Mouse (Mus musculus) layer of hippocampus, adult 2 months (tissue): ENCODE data around the gene Nav2. TPM values are rescaled to one million over a fixed set of nuclear protein-coding genes. Genes with fewer than 3 reads are reported as not detected.

Experiments used
- DNase-seq, 2 experiments: peaks; one replicate each; pipeline ENCODE4 v3.0.0; 2022; ENCODE audit warnings: low spot score in 2 of 2
- H3K27ac ChIP-seq: fragments of 200-600 bp; 2 replicates; pipeline ENCODE4 v1.8.1; 2022
- H3K4me3 ChIP-seq: fragments of 200-600 bp; 2 replicates; pipeline ENCODE4 v1.8.1; 2022; ENCODE audit warnings: mild to moderate bottlenecking
- CTCF ChIP-seq: fragments of 200-600 bp; conservative IDR thresholded peaks from 2 replicates; pipeline ENCODE4 v1.8.1; 2022; ENCODE audit warnings: antibody characterized with exemption, mild to moderate bottlenecking, moderate library complexity
- total RNA-seq, 2 experiments: library from RNA; stranded (reverse); gene quantifications; 2 replicates each; pipeline ENCODE4 v1.2.3; 2021

Nav2 gene
- total RNA-seq, 2 experiments from 2014 or later: 84.8 to 106 TPM

- no peak overlapping the region for H3K27ac ChIP-seq
- TF ChIP-seq CTCF: peak; percentile 42
- no peak overlapping the region for H3K4me3 ChIP-seq
- DNase-seq: no peak
These were observed 375.2 kb downstream of the Nav2 start for GRCm38 (mm10) chr7:49283507-49284361.

DNA sequence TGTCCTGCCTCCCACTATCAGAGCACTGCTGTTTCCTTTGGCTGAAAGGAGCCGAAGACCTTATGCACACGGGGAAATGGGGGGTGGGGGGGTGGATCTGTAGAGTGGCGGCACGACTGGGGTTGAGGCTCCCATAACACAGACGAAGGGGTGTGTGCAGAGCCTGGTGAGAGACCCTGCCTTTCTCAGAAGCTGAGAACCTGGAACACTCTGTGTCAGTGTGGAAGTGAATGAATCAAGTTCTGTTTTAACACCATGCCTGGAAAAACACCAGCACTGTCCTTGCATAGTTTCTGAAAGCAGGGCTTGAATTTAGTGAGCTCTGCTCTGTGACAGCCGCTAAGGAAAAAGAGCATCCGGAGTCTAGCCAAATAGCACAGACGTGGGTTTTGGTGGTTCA is 379.7 kb downstream of the Nav2 start:
- H3K4me3 ChIP-seq: no peak overlapping the region; the same call in 1 of the 2 replicates
- TF ChIP-seq CTCF: no peak

GRCm38 (mm10) chr7:49290308-49290707 is 381.8 kb downstream of the Nav2 start:
- no peak overlapping the region for H3K4me3 ChIP-seq
- H3K27ac ChIP-seq: no peak overlapping the region
- DNase-seq: no peak
- no peak for TF ChIP-seq CTCF

More for the DNA sequence above, 379.7 kb downstream of the Nav2 start:
- peak overlapping the region; percentile 74 for H3K27ac ChIP-seq
- no peak for DNase-seq

DNA sequence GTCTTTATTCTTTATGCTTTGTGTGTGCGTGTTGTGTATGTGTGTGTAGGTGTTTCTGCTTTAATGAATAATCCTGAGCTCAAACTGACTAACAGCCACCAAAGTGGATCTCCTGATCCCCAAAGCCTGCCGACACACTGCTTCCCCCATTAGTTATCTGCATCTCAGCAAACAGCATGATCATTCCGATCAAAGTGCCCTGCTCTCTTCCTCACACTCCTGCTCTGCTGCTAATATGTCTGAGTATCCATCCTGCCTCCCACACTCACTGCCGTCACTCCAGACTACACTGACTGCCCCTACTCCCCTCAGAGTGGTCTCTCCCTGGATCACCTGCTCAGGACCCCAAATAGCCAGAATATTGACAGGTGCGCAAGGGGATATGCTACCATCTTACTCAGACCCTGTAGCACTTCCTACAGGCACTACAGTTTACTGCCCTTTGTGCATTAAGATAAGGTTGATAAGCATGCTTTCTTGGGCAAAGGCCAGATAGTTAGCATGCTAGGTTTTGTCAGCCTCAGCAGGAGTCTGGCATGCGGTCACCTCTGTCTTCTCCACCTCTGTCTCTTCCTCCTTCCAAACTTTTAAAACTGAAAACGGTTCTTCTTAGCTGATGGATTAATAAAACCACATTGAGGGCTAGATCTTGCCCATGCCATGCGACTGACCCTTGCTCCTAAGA is 382.8 kb downstream of the Nav2 start:
- no peak for TF ChIP-seq CTCF
- DNase-seq: no peak
- Histone ChIP-seq H3K27ac (no peak overlapping the region), H3K4me3 (no peak overlapping the region)

DNA sequence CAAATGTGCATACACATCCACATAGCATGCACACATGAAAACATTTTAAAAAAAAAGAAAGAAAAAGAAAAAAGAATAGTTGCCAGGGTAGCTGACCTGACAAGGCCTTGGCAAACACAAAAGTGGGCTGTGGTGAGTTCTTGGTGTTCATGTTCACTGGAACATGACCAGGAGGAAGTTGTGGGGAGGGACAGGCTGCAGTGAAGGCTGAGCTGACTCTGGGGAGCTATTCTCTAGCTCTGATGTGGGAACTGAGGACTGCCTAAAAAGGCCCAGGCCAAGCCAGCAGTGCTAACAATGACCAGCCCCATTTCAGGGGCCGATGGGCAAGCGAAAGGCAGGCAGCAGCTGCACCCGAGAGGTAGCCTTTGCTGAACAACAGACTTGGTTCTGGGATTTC is 388.6 kb downstream of the Nav2 start:
- peak overlapping the region; percentile 43; the same call in 1 of the 2 replicates for H3K27ac ChIP-seq
- no peak overlapping the region for H3K4me3 ChIP-seq
- DNase-seq: no peak
- no peak for TF ChIP-seq CTCF

DNA sequence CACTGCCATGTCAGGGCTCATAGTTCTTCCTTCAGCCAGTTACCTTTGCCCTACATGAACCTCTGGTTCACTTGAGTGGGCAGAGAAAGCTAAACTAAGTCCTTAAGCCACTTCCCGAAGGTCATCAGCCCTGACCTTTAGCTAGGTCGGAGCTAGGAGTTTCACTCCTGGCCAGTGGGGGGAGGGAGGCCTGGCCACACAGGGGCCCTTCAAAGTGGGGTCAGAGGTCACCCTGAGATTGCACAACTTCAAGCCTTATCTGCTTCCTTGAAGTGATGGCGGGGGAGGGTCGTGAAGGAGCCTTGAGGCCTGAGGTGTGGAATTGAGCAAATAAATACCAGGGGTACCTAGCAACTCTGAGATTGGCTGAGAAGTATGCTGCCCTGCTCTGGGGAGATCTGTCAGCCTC is 389.9 kb downstream of the Nav2 start:
- no peak for DNase-seq
- H3K4me3 ChIP-seq: no peak overlapping the region
- H3K27ac ChIP-seq: no peak overlapping the region
- TF ChIP-seq CTCF: no peak

DNA sequence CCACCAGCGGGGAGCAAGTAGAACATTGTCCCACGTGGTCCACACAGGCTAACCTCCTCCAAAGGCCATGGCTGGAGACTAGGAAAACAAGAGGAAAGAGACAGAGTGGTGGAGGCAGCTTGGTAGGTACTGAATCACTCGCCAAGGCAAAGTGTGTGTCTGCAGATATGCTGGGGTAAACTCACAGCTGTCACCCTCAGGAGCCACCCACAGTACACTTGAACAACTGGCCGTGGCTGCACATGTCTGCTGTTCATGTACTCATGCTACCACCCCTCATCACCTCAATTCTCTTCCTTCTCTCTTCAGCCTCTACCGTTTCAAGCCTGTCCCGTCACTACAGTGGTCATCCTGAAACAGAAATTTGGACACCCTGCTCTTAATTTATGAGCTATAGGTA is 393.0 kb downstream of the Nav2 start:
- Histone ChIP-seq H3K4me3 (no peak overlapping the region), H3K27ac (no peak overlapping the region)
- no peak for TF ChIP-seq CTCF
- DNase-seq: no peak

- no peak overlapping the region for H3K27ac ChIP-seq
- peak overlapping the region; percentile 15; the same call in 1 of the 2 replicates for H3K4me3 ChIP-seq
- TF ChIP-seq CTCF: no peak
- DNase-seq: no peak
These were observed 395.3 kb downstream of the Nav2 start for GRCm38 (mm10) chr7:49303600-49304411.

DNA sequence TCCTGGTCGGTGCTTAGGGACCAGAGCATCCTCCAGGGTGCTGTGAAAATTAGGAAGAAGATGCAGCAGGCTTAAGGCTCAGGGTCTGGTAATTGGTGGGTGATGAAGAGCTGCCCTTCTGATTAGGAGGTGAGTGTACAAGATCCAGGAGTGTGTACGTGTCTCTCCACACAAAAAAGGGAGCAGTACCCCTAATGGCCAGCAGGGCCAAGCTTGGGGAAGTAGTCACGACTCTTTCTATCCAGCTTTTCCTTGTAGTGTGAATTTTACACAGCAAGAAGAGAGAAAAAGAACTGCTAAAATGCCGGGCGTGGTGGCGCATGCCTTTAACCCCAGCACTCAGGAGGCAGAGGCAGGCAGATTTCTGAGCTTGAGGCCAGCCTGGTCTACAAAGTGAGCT is 399.2 kb downstream of the Nav2 start:
- TF ChIP-seq CTCF: peak; percentile 64
- no peak overlapping the region for H3K27ac ChIP-seq
- H3K4me3 ChIP-seq: no peak overlapping the region
- DNase-seq: no peak

- Histone ChIP-seq H3K27ac (peak overlapping the region; percentile 19; the same call in 1 of the 2 replicates), H3K4me3 (no peak overlapping the region)
- TF ChIP-seq CTCF: no peak
- DNase-seq: no peak
These were observed 401.2 kb downstream of the Nav2 start for GRCm38 (mm10) chr7:49309746-49310145.

- TF ChIP-seq CTCF: no peak
- Histone ChIP-seq H3K27ac (no peak overlapping the region), H3K4me3 (no peak overlapping the region)
- DNase-seq: no peak
These were observed 405.4 kb downstream of the Nav2 start for GRCm38 (mm10) chr7:49313945-49314344.

DNA sequence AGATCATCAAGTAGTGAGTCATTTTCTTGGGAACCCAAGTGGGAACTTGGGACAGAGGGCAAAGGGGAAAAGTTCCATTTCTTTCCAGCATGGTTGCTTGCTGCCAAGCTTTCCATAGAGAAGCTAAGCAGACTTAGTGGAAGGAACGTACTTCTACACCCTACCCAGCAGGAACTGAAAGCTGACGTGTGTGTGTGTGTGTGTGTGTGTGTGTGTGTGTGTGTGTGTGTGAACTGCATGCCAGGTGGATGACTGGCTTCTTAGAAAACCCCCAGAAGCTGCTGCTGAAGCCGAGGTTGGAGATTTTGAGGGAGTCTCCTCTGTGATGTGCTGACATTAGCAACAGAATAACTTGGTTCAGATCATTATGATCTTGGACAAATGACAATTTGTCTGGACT is 406.5 kb downstream of the Nav2 start:
- no peak for TF ChIP-seq CTCF
- no peak for DNase-seq
- H3K27ac ChIP-seq: no peak overlapping the region
- no peak overlapping the region for H3K4me3 ChIP-seq

DNA sequence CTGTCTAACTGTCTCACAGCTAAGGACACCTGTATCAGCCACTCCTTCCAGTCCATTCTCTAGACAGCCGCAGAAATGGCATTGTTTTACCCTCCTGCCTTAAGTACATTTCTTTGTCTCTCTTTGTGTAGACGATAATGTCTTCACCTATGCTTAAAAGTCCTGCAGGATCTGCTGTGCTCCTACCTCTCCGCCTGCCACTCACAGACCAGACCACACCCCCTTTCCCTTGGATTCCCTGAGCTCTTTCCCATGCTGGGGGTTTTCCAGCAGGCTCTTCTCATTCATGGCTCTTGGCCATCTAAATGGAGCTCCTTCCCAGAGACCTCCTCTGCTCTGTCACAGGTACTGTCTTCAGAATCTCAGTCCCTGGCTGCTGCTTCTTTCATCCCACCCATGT is 408.1 kb downstream of the Nav2 start:
- TF ChIP-seq CTCF: no peak
- Histone ChIP-seq H3K4me3 (no peak overlapping the region), H3K27ac (no peak overlapping the region)
- no peak for DNase-seq
